Mouse (Mus musculus) spleen, adult 2 months (tissue): ENCODE measurements around the gene Shank2.

ENCODE experiments used
- CTCF ChIP-seq: fragments of 200-500 bp; IDR thresholded peaks from 2 replicates; pipeline ENCODE4 v1.5.1; 2011; ENCODE audit warnings: mild to moderate bottlenecking, inconsistent platforms; ENCODE audit not compliant: insufficient read depth, insufficient read length, insufficient replicate concordance; ENCODE audit errors: extremely low read depth
- POLR2A ChIP-seq: fragments of 200-500 bp; IDR thresholded peaks from 2 replicates; pipeline ENCODE4 v1.6.1; 2011; ENCODE audit warnings: low read depth, low read length, inconsistent platforms

GRCm38 (mm10) chr7:144160066-144160465, 158.3 kb downstream of the Shank2 start:
- TF ChIP-seq POLR2A: no peak
- TF ChIP-seq CTCF: no peak
